Mouse (Mus musculus) erythroblast, embryonic 14.5 days (primary cell): ENCODE data around the gene Gpr62.
"Not testable (repeated sequence)": the region's sequence is repeated elsewhere in the genome, so short reads cannot be mapped to it uniquely, and the experiment has no call there.

Source experiments
- GATA1 ChIP-seq: IDR thresholded peaks from 2 replicates; pipeline ENCODE4 v1.6.1; 2012; ENCODE audit warnings: low read length, inconsistent platforms, mixed read lengths
- TAL1 ChIP-seq: IDR thresholded peaks from 3 replicates; pipeline ENCODE4 v1.6.1; 2012; ENCODE audit warnings: low read length, inconsistent platforms, mixed read lengths

DNA sequence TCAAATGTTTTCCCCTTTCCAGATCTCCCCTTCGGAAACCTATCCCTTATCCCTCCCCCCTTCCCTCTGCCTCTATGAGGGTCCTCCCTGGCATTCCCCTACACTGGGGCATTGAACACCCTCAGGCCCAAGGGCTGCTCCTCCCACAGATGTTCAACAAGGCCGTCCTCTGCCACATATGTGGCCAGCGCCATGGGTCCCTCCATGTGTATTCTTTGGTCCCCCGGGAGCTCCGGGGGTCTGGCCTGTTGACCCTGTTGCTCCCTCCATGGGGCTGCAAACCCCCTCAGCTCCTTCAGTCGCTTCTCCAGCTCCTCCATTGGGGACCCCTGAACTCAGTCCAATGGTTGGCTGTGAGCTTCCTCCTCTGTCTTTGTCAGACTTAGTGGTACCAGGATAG, 21.9 kb upstream of the Gpr62 start:
- TF ChIP-seq GATA1, TAL1: not testable (repeated sequence)
